Mouse (Mus musculus) bone marrow, adult 2 months (tissue): ENCODE data around the gene Mypn. TPM values are rescaled to one million over a fixed set of nuclear protein-coding genes. Genes with fewer than 3 reads are reported as not detected.

Experiments used
- H3K27ac ChIP-seq: fragments of 200-500 bp; 2 replicates; pipeline ENCODE4 v1.5.1; 2012; ENCODE audit warnings: low read depth, mild to moderate bottlenecking, control low read depth, inconsistent platforms, low read length; ENCODE audit not compliant: control insufficient read depth, poor library complexity, insufficient read depth
- H3K4me1 ChIP-seq: fragments of 200-500 bp; 2 replicates; pipeline ENCODE4 v1.6.1; 2011; ENCODE audit warnings: low read length; ENCODE audit not compliant: control insufficient read depth, insufficient read depth
- H3K4me3 ChIP-seq: fragments of 200-500 bp; replicated peaks from 2 replicates; pipeline ENCODE3; 2011; ENCODE audit warnings: mild to moderate bottlenecking, low read depth, low read length, control low read depth; ENCODE audit not compliant: control insufficient read depth
- CTCF ChIP-seq: fragments of 200-500 bp; IDR thresholded peaks from 2 replicates; pipeline ENCODE4 v1.5.1; 2011; ENCODE audit warnings: low read length, control low read depth; ENCODE audit not compliant: control insufficient read depth, insufficient read depth
- POLR2A ChIP-seq: fragments of 200-500 bp; IDR thresholded peaks from 2 replicates; pipeline ENCODE4 v1.6.1; 2011; ENCODE audit warnings: low read depth, mild to moderate bottlenecking, control low read depth, low read length, borderline replicate concordance; ENCODE audit not compliant: control insufficient read depth
- WGBS: fragments of 180-500 bp; shearing (Covaris S2); methylation state at CpG from one replicate; pipeline ENCODE4 v1.1.7; 2018; 5-methylcytosine and 5-hydroxymethylcytosine counted together
- polyA plus RNA-seq: library from polyadenylated mRNA; stranded (reverse); fragments of >200 nt; gene quantifications from 2 replicates; pipeline ENCODE4 v1.2.4, GENCODE M21; 2011; ENCODE audit warnings: low replicate concordance; ENCODE audit not compliant: missing spikeins, insufficient read depth, insufficient read length

Mypn gene
- polyA plus RNA-seq, 1 experiment, result not detected

- H3K4me3 ChIP-seq, result no peak overlapping the region
- WGBS, result 78% methylated on average over 11 of the region's 11 CpGs
- H3K4me1 ChIP-seq, result peaks cover 6% of the 10 kb centered on the region
- no peak overlapping the region for H3K27ac ChIP-seq
- TF ChIP-seq CTCF, result no peak
- no peak for TF ChIP-seq POLR2A
Measured at GRCm38 (mm10) chr10:63169503-63169902, 34.2 kb downstream of the Mypn start.

DNA sequence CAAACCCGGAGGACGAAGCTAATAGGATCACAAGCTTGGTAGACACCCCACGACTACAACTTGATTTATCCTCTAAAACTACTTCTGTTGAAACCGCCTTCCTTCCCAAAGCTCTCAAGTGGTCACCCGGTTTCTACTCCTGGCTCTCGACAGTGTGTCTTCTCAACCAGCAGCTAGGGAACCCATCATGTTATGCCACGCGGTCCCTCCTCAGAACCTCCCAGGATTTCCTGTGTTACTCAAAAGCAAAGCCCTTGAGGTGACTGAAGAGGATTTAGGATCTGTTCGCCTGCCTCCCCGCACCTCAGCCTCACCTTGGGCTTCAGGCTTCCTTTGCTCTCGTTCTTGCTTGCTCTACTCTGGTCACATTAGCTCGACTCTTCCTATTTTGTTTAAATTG, 35.6 kb downstream of the Mypn start:
- peaks cover 6% of the 10 kb centered on the region for H3K4me1 ChIP-seq
- 26% methylated on average over 12 of the region's 12 CpGs for WGBS
- TF ChIP-seq POLR2A, result no peak
- no peak for TF ChIP-seq CTCF
- H3K4me3 ChIP-seq, result no peak overlapping the region
- no peak overlapping the region for H3K27ac ChIP-seq

DNA sequence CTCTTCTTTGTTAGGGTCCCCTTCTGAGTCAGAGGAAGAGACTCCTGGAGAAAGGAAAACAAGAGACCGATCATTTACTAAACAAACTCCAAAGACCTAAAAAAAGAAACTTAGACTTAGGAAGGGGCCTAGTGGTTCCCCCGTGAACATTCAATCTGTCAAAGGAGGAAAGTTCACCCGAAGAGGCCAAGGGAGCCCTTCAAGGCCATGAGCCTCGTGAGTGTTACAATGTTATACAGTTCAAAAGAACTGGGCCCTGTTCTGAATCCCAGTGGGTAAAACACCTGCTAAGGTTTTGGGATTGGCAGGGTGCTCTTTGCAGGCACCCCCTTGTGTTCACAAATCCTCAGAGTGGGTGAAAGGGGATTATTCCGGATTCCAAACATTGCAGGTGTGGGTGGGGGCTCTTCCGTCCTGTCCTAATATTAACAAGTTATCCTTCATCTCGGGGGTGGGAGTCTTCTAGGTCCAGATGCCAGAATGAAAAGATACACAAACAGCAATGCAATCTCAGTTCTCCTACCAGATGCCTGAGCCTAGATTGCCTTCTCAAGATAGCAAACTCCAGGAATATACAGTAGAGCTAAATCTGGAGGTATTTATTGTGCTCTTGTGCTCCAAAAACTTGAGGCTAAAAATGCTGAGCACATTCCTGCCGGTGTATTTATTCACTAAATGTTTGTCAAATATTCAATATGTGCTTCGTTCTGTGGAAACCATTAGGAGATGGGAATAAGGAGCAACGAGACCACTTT, 36.3 kb downstream of the Mypn start:
- peaks cover 6% of the 10 kb centered on the region for H3K4me1 ChIP-seq
- H3K27ac ChIP-seq, result no peak overlapping the region
- TF ChIP-seq POLR2A, result no peak
- TF ChIP-seq CTCF, result no peak
- WGBS, result 84% methylated on average over 10 of the region's 10 CpGs
- no peak overlapping the region for H3K4me3 ChIP-seq

GRCm38 (mm10) chr10:63165752-63166412, 37.9 kb downstream of the Mypn start:
- Histone ChIP-seq H3K4me3 (no peak overlapping the region), H3K27ac (no peak overlapping the region), H3K4me1 (peaks cover 6% of the 10 kb centered on the region)
- 25% methylated on average over 16 of the region's 16 CpGs for WGBS
- TF ChIP-seq POLR2A (no peak), CTCF (no peak)

DNA sequence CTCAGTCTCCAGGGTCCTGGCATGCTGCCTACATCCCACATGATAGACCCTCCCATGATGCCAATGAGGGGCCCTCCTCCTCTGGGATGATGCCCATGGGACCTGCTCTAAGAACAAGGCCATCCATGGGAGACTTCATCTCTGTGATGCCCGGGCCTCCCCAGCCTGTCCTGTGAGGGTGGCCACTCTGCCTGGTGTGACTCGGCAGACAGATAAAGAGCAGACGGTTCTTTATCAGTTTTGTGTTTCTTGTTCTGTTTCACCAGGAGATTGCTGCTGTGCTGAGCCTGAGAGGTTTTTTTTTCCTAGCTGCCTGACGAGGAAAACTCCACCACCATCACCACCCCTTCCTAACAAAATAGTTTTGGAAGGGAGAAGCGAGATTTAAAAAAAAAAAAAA, 42.5 kb downstream of the Mypn start:
- TF ChIP-seq CTCF (no peak), POLR2A (no peak)
- H3K27ac ChIP-seq, result no peak overlapping the region
- peaks cover 2% of the 10 kb centered on the region; the same call in 1 of the 2 replicates for H3K4me1 ChIP-seq
- H3K4me3 ChIP-seq, result no peak overlapping the region
- WGBS, result 46% methylated on average over 5 of the region's 5 CpGs

DNA sequence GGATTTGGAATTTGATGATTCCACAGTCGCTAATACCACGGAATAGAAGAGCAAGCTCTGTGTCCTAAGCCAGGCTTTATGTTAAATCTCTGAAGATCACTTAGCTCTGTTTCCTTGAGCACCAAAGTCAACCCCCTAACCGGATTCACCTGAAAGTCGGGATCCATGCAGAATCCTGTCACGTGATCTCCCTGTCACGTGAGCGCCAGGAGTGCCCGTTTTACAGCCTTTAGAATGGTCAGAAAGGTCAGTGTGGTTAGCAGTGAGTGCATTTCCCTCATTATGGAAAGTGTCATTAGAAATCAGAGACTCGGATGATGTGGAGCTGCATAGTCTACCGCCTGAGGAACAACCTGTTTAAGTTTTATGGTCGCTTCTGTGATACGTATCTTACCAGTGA, 43.1 kb downstream of the Mypn start:
- WGBS, result 87% methylated on average over 12 of the region's 12 CpGs
- Histone ChIP-seq H3K4me3 (no peak overlapping the region), H3K4me1 (peaks cover 2% of the 10 kb centered on the region; the same call in 1 of the 2 replicates), H3K27ac (no peak overlapping the region)
- TF ChIP-seq POLR2A (no peak), CTCF (no peak)

DNA sequence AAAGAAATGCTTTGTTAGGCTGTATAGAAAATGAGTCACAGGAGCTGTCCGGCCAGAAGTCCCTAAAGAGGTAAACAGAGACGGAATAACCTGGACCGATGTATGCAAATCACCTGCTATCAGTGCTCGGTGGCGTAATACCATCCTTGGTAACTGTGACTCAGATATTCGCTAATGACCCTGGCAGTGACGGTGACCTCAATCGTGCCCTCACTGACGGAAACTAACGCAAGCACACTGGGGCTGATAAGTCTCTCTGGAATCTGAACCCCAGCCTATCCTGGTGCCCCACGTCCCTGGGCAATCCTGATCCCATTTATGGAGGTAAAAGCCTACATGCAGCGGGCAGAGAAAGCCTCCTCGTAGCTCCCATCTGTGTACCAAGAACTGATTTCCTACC, 45.6 kb downstream of the Mypn start:
- Histone ChIP-seq H3K27ac (no peak overlapping the region), H3K4me3 (no peak overlapping the region), H3K4me1 (no peaks in the 10 kb centered on the region)
- WGBS, result 79% methylated on average over 13 of the region's 13 CpGs
- TF ChIP-seq CTCF (no peak), POLR2A (no peak)

- WGBS, result 85% methylated on average over 4 of the region's 4 CpGs
- Histone ChIP-seq H3K4me3 (no peak overlapping the region), H3K27ac (no peak overlapping the region), H3K4me1 (no peaks in the 10 kb centered on the region)
- TF ChIP-seq CTCF, result no peak
- TF ChIP-seq POLR2A, result no peak
Measured at GRCm38 (mm10) chr10:63157491-63157890, 46.3 kb downstream of the Mypn start.
